Mouse (Mus musculus) cortical plate, adult 2 months (tissue): ENCODE data around the gene 1700022I11Rik. TPM values are rescaled to one million over a fixed set of nuclear protein-coding genes. Genes with fewer than 3 reads are reported as not detected.

Experiments used
- H3K27ac ChIP-seq: fragments of 200-500 bp; 2 replicates; pipeline ENCODE4 v1.5.1; 2012; ENCODE audit warnings: low read length, control low read depth, inconsistent platforms; ENCODE audit not compliant: insufficient read depth
- H3K4me1 ChIP-seq: fragments of 200-500 bp; 2 replicates; pipeline ENCODE4 v1.6.1; 2011; ENCODE audit warnings: low read length; ENCODE audit not compliant: control insufficient read depth, insufficient read depth
- H3K4me3 ChIP-seq: fragments of 200-500 bp; 2 replicates; pipeline ENCODE4 v1.5.1; 2011; ENCODE audit warnings: mild to moderate bottlenecking, low read length, control low read depth; ENCODE audit not compliant: insufficient read depth
- CTCF ChIP-seq: fragments of 200-500 bp; IDR thresholded peaks from 2 replicates; pipeline ENCODE4 v1.5.1; 2011; ENCODE audit warnings: mild to moderate bottlenecking, control low read depth, low read length; ENCODE audit not compliant: insufficient read depth; ENCODE audit errors: extremely low read depth
- POLR2A ChIP-seq: fragments of 200-500 bp; IDR thresholded peaks from 2 replicates; pipeline ENCODE4 v1.6.1; 2011; ENCODE audit warnings: mild to moderate bottlenecking, low read length, control low read depth; ENCODE audit not compliant: insufficient read depth; ENCODE audit errors: extremely low read depth
- polyA plus RNA-seq: library from polyadenylated mRNA; depleted of rRNA; stranded (reverse); fragments of >200 nt; gene quantifications from 2 replicates; pipeline ENCODE4 v1.2.3, GENCODE M21; 2012; rRNA removed

1700022I11Rik gene
- polyA plus RNA-seq, 1 experiment: not detected

DNA sequence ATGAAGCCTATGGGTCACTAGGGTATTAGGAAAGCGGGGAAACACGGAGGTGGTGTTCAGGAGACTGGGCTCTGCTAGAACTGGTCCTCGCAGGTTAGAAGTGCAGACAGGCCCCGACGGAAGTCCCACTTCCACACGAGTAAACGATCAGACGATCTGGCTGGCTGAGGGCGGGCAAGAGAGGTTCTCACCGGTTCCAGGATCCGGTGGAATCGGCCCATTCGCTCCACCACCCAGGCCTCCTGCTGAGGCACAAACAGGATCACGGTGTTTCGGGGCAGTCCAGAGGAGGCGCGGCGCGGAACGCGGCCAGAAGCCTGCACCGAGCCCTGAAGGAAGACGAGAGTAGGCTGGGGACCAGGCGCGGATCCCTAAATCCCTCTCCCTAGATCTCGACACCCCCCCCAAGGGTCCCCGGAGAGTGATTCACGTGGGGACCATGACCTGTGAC is 61.4 kb downstream of the 1700022I11Rik start:
- TF ChIP-seq POLR2A: no peak
- no peak for TF ChIP-seq CTCF
- H3K4me3 ChIP-seq: peak overlapping the region; percentile 69
- H3K4me1 ChIP-seq: peaks cover 3% of the 10 kb centered on the region
- peak overlapping the region; percentile 62 for H3K27ac ChIP-seq

DNA sequence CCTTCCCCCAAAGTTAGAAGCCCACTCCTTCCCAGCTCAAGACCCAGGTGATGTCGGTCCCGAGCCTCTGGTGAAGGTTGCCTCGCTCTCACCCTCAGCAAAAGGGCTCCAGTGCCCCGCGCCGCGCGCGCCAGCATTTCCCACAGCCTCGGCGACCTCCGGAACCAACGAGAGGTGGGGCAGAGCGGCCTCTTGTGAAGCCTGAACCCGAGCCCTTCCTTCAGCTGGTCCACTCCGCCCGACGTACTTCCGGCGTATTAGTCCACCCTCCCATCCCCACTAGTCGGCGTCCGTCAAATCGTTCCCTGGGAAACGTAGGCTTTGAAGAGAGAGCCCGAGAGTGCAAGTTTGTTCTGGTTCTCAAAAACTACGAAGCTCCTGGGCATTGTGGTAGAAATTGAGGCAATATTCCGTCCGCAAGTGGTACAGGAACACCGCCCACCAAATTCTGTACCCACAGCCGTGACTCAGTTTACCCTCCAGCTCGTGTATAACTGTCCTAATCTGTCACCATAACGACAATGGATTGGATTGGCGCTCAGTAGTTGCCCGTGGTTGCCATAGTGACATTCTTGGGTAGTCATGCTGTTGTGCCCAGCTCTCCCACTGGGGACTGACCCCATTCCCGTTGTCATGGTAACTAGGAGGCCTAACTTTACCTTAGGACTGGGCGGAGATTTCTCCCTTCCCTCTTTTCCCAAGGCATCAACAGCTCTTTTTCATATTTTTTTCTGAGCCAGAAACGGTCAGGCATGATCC is 62.0 kb downstream of the 1700022I11Rik start, which contains the start of gene Stoml2:
Gene Stoml2, minus strand, starts transcription at position 474 of the 759 bp plus-strand sequence.
- TF ChIP-seq POLR2A: peak; percentile 64
- no peak for TF ChIP-seq CTCF
- H3K4me3 ChIP-seq: peak within 1 kb of the TSS; percentile 69
- H3K27ac ChIP-seq: peak within 1 kb of the TSS; percentile 62
- H3K4me1 ChIP-seq: peaks cover 3% of the 10 kb centered on the region

DNA sequence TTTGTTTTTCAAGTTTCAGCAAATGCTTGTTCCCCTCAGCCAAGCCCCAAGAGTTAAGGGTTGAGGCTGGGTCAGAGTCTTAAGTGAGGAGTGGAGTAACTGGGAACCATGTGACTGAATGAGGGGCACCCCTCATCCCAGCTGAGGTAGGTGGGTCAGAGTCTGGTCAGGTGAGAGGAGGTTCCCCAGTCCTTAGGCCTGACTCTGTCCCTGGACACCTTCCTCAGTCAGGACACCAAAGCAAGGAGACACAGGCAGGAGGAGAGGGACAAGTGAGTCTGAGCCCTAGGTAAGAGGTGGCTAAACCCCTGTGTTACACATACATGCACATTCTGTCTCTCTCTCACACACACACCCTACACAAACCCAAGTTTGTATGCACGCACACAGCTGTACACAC is 63.1 kb downstream of the 1700022I11Rik start:
- no peak overlapping the region for H3K4me3 ChIP-seq
- no peak overlapping the region for H3K27ac ChIP-seq
- peaks cover 3% of the 10 kb centered on the region for H3K4me1 ChIP-seq
- TF ChIP-seq POLR2A: no peak
- no peak for TF ChIP-seq CTCF

Other genes starting within 250 kb of the 1700022I11Rik start
- 1.5 and 1.9 TPM in 2 replicates for gene 4930578G10Rik, start 234.1 kb upstream of the 1700022I11Rik start, polyA plus RNA-seq
- gene Ccl19, start 213.0 kb upstream of the 1700022I11Rik start, polyA plus RNA-seq: 0.98 and 1.7 TPM in 2 replicates
- gene Ccl21a, start 195.6 kb upstream of the 1700022I11Rik start, polyA plus RNA-seq: 0.19 and 0.40 TPM in 2 replicates
- 0.15 and 0.23 TPM in 2 replicates for gene Fam205a1, start 115.7 kb upstream of the 1700022I11Rik start, polyA plus RNA-seq
- 0.13 and 0.23 TPM in 2 replicates for gene Gm12394, start 112.8 kb upstream of the 1700022I11Rik start, polyA plus RNA-seq
- 0.15 TPM in 1 of 2 replicates, not detected in the other for gene Fam205c, start 95.4 kb upstream of the 1700022I11Rik start, polyA plus RNA-seq
- 282 and 292 TPM in 2 replicates for gene Phf24, start 52.9 kb upstream of the 1700022I11Rik start, polyA plus RNA-seq
- 96.0 and 107 TPM in 2 replicates for gene Dnajb5, start 19.8 kb upstream of the 1700022I11Rik start, polyA plus RNA-seq
- gene Vcp, start 30.9 kb downstream of the 1700022I11Rik start, polyA plus RNA-seq: 171 and 176 TPM in 2 replicates
- gene Fancg, start 40.9 kb downstream of the 1700022I11Rik start, polyA plus RNA-seq: 25.0 and 28.4 TPM in 2 replicates
- gene Pigo, start 56.2 kb downstream of the 1700022I11Rik start, polyA plus RNA-seq: 21.0 and 21.9 TPM in 2 replicates
- 128 and 132 TPM in 2 replicates for gene Stoml2, start 62.1 kb downstream of the 1700022I11Rik start, polyA plus RNA-seq
- 28.5 and 29.2 TPM in 2 replicates for gene Fam214b, start 76.6 kb downstream of the 1700022I11Rik start, polyA plus RNA-seq
- 66.7 and 77.8 TPM in 2 replicates for gene Unc13b, start 89.3 kb downstream of the 1700022I11Rik start, polyA plus RNA-seq